14 mouse cellular contexts compared by ENCODE assay signal in genomic region chr6:118167013-118167412, GRCm38 (mm10). TPM values are rescaled to one million over a fixed set of nuclear protein-coding genes. Genes with fewer than 3 reads are reported as not detected.
DNase-seq lines count a peak whose midpoint lies in the region; ATAC-seq and TF ChIP-seq lines count a peak whose summit lies in the region.
"Had no signal": no experiment of that assay in that cellular context is flagged by ENCODE, and none has a peak within 500 bp of the region (broad histone marks: within the 10 kb centered on the region; RNA-seq: fewer than 3 reads in every experiment).

No protein-coding gene starts in this region.

- no peak overlapping the region for H3K27ac ChIP-seq in liver, embryonic 13.5 days
- H3K27ac ChIP-seq in midbrain, postnatal 0 days (ENCODE audit: low read depth, low read length) = no peak overlapping the region
- H3K27ac ChIP-seq: liver, embryonic 14.5 days had no signal

- H3K27me3 ChIP-seq in liver, embryonic 13.5 days = no peaks in the 10 kb centered on the region
- no peaks in the 10 kb centered on the region for H3K27me3 ChIP-seq in midbrain, postnatal 0 days (ENCODE audit: insufficient read depth, low read length)

- no peak overlapping the region for H3K4me3 ChIP-seq in liver, embryonic 13.5 days (replicated peaks)
- H3K4me3 ChIP-seq in midbrain, postnatal 0 days (ENCODE audit: low read depth, low read length) = no peak overlapping the region

- TF ChIP-seq CTCF in midbrain, postnatal 0 days (IDR thresholded peaks at IDR 0.05) = no peak

- no peak for ATAC-seq in liver, embryonic 13.5 days (ENCODE audit: low read depth)
- ATAC-seq in midbrain, postnatal 0 days (ENCODE audit: low FRiP score) = no peak

- 0 out of 2 replicates have a peak overlapping the region, but pooled peaks have one; percentile 6 for H3K4me2 ChIP-seq in liver, embryonic 13.5 days
- H3K4me2 ChIP-seq in midbrain, postnatal 0 days (ENCODE audit: low read depth, low read length, poor library complexity, severe bottlenecking) = no peak overlapping the region

- peak; percentile 86 for DNase-seq in CD4-positive, CD25-positive, alpha-beta regulatory T cell, adult 2 months (ENCODE audit: low read depth, low spot score)
- DNase-seq in MEL-GATA-1-ER (ENCODE audit: extremely low read depth, low read depth) = peak; percentile 68
- no peak for DNase-seq in liver, embryonic 13.5 days
- peak; percentile 29 to 69 for DNase-seq in thymus, adult 18-20 months
- no peak for DNase-seq in layer of hippocampus, adult 9-11 months
- no peak for DNase-seq in kidney, postnatal 4 days
- DNase-seq in midbrain, postnatal 0 days (ENCODE audit: low spot score) = no peak
- DNase-seq: adrenal gland, postnatal 14 days; cerebellum, postnatal 36 days; gastrocnemius, postnatal 10 days; heart, postnatal 14 days; kidney, adult 9 months; midbrain, embryonic 14.5 days had no signal

- no peaks in the 10 kb centered on the region for H3K4me1 ChIP-seq in liver, embryonic 13.5 days (replicated peaks)
- no peaks in the 10 kb centered on the region for H3K4me1 ChIP-seq in midbrain, postnatal 0 days (ENCODE audit: insufficient read depth, low read length)

- H3K9me3 ChIP-seq in liver, embryonic 13.5 days (replicated peaks) = no peaks in the 10 kb centered on the region
- H3K9me3 ChIP-seq in midbrain, postnatal 0 days (ENCODE audit: low read length) = no peaks in the 10 kb centered on the region

- WGBS in liver, embryonic 13.5 days (ENCODE audit: insufficient replicate concordance) = 30% methylated on average over 9 of the region's 9 CpGs
- WGBS in midbrain, postnatal 0 days = 79% methylated on average over 9 of the region's 9 CpGs

- no peak overlapping the region for H3K9ac ChIP-seq in liver, embryonic 13.5 days
- no peak overlapping the region for H3K9ac ChIP-seq in midbrain, postnatal 0 days (replicated peaks; ENCODE audit: low read length, poor library complexity, severe bottlenecking)
- H3K9ac ChIP-seq: liver, embryonic 14.5 days had no signal

- no peaks in the 10 kb centered on the region for H3K36me3 ChIP-seq in liver, embryonic 13.5 days
- H3K36me3 ChIP-seq in midbrain, postnatal 0 days (ENCODE audit: insufficient read depth, low read length) = no peaks in the 10 kb centered on the region

RNA-seq across cellular contexts. Expression of gene Csgalnact2, which starts 28.1 kb away (rescaled TPM):
- polyA plus RNA-seq in liver, embryonic 13.5 days (2015; fragmentation: Nextera tagmentation; extraction: Ambion mirVana) = 7.7 and 8.6 TPM in 2 replicates
- 13.0 and 15.8 TPM in 2 replicates for total RNA-seq in midbrain, postnatal 0 days (2014; rRNA removed)
- polyA plus RNA-seq in midbrain, postnatal 0 days (2015; fragmentation: Nextera tagmentation; extraction: Ambion mirVana) = 10.8 and 11.0 TPM in 2 replicates

RNA-seq across cellular contexts. Expression of gene Ret, which starts 30.5 kb away (rescaled TPM):
- polyA plus RNA-seq in liver, embryonic 13.5 days (2015; fragmentation: Nextera tagmentation; extraction: Ambion mirVana) = 0.02 and 0.05 TPM in 2 replicates
- 24.6 and 27.1 TPM in 2 replicates for total RNA-seq in midbrain, postnatal 0 days (2014; rRNA removed)
- polyA plus RNA-seq in midbrain, postnatal 0 days (2015; fragmentation: Nextera tagmentation; extraction: Ambion mirVana) = 7.1 and 8.5 TPM in 2 replicates

Comparison
In these comparisons a context has a peak if more than half of its experiments do, and no peak if none do; other contexts are left out.
1. DNase-seq: peak in CD4-positive, CD25-positive, alpha-beta regulatory T cell, adult 2 months (single experiment), MEL-GATA-1-ER (single experiment) and thymus, adult 18-20 months (2 of 2); none in liver, embryonic 13.5 days (single experiment), layer of hippocampus, adult 9-11 months (single experiment), kidney, postnatal 4 days (0 of 2) and midbrain, postnatal 0 days (single experiment).